Mouse (Mus musculus) left cerebral cortex, adult 11 months (tissue): ENCODE measurements around the gene Gm20388.

Experiments
- DNase-seq: peaks from one replicate; pipeline ENCODE4 v3.0.0; 2022; ENCODE audit warnings: low spot score

Gene Gm20388

DNA sequence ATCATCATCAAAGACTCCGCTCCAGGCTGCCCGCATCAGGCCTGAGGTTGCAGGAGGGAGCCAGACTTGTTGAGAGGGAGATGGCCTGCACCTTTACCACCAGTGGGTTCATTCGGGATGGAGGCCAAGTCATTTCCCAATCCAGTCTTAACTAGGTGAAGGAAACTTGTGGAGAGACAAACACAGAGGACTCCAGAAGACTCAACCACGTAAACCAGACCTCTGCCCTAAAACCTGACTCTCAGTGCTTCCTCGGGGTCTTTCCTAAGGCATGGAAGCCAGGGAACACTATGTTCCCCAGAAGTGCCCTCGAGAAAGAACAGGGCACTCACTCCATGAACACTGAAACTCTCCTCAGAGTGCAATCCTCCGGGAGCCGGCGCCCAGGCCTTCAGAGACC lies 1994.4 kb downstream of the Gm20388 start:
- no peak for DNase-seq

DNA sequence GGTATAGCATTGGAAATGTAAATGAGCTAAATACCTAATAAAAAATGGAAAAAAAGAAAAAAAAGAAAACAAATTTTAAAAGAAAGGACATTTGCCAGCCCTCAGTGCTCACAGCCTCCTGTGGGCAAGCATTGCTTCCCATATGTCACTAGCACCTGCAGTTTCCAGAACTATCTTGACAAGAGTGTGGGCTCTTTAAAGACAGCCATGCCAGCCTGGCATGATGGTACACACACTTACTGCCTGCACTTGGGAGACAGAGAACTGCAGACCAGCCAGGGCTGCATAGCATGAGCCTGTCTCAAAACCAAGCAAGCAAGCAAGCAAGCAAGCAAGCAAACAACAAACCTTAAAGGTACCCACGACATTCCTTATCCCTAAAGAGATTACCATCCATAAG lies 1994.8 kb downstream of the Gm20388 start:
- no peak for DNase-seq

DNA sequence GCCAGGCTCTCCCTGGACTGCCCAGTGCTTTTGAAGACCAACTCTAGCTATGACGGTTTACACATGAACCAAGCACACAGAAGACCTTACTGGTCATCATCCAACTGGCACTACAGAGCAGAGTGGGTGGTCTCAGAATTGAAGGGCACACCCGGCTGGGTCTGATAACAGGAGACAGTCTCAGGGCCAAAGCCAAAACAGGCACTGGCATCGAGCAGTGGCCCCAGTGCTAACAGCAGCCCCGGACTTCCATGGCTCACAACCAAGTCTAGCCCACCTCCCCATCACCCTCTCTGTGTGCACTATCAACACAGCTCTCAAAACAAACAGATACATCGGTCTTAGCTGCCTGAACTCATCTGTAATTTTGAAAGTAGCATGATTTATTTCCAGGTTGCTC lies 1995.2 kb downstream of the Gm20388 start:
- no peak for DNase-seq

DNA sequence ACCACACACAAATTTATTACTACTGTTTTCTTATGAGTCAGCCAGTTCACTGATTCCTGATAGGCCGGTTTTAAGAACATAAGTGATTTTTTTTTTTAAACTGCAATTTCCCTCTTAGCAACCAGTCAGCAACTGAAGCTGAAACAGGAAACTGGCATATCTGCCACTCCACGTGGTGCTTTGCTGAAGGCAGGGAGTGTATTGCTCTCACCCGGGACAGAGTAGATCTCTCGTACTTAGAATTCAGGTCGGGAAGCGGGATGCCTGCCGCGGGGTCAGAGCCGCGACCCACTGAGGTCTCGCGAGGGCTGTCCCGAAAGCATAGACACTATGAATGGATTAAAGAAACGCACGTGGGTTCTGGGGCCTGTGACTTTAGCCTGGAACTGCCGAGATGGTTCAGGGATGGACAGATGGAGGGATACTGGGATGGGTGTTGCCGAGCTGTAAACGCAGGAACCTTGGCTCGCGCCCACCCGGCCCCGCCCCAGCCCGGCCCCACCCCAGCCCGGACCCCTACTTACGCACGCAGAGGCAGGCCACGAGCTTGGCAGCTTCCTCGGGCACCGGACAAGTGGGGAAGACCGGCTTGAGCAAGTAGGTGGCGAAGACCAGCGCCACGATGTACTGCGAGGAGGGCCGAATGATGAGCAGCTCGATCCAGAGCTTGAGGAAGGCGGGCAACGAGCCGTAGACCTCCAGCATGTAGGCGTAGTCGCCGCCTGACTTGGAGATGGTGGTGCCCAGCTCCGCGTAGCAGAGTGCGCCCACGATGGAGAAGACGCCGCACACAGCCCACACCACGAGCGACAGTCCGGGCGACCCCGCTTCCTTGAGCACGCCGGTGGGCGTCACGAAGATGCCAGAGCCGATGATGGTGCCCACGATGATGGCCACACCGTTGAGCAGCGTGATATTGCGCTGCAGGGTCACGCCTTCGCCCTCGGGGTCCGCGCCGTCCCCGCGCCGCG lies 1996.2 kb downstream of the Gm20388 start:
- no peak for DNase-seq

DNA sequence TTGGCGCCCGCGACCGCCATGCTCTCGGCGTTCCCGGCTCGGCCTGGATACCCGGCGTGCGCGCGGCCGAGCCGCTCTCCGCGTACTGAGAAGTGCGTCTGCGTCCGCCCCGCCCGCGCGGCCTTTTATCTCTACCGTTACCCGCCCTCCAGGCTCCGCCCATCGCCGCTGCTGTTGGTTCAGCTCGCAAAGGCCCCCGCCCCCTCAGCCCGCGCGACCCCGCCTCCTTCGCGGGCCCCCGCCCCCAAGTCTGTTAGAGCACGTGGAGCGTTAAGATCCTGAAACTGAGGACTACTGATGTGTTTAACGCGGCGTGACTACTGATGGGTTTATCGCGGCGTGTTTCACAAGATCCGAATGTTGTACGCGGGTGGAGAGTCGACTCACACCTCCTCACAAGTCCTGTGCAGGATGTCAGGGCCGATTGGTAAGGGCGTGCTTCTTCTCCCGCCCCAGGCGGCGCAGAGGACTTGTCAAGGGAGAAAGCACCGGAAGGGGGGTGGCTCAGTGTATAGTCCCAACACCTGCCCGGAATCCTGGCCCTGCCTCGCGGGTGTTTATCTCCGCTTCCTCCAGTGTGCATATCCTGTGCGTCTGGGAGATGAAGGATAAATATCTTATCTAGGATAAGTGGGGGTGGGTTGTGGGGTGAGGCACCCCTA lies 1997.1 kb downstream of the Gm20388 start, which contains the start of gene Slc7a5:
Gene Slc7a5, minus strand, starts transcription at position 108 of the 662 bp plus-strand sequence.
- DNase-seq = peak; percentile 90

DNA sequence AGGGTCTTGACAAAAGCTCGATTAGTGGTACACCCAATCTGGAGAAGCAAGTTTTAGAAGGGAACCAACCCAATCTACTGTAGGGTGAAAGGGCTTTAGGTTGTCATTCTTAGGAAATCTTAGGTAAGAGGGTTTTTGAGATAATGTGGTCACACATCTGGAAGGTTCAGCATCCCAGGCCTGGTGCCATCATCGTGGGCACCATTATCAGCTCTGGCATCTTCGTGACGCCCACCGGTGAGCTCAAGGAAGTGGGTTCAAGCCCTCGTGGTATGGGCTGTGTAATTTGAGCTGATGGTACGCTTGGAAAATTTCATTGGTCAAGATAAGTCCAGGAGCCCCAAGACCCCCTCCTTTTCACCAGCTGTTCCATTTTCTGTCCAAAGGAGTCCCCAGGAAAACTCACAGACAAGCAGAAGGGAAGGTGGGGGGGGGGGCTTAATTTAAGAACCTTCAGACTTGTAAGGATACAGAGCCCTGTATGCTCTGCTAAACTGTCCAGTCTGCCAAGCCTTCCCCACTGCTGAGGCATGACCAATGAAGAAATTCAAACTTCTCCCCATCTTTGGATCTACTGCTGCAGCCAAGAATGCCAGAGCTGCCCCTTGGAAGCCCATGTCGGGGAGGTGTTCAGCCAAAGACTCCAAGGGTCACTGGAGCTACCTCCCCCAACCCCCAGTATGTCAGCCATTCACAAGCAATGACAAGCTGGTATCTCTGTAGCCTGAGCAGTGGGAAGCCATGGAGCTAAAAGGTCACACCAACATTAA lies 1997.9 kb downstream of the Gm20388 start:
- no peak for DNase-seq

DNA sequence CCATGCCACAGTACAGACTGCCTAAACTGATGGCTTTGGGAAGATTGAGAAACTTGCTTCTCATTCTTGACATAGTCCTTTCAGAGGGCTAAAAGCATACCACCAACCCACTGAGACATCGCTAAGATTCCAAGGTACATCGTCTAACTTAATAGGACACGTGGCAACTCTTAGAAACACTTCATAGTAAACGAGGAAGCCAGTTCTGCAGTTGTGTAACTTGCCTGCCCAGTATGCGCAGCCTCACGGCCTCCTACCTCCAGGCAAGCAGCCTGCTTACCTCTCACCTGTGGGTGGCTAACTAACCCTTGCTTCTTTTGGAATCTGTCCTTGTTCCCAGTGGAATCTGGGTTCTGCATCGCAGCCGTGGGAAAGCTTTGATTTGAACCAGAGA lies 1998.5 kb downstream of the Gm20388 start:
- no peak for DNase-seq

GRCm38 (mm10) chr8:121909663-121910062 lies 1999.0 kb downstream of the Gm20388 start:
- peak; percentile 61 for DNase-seq

DNA sequence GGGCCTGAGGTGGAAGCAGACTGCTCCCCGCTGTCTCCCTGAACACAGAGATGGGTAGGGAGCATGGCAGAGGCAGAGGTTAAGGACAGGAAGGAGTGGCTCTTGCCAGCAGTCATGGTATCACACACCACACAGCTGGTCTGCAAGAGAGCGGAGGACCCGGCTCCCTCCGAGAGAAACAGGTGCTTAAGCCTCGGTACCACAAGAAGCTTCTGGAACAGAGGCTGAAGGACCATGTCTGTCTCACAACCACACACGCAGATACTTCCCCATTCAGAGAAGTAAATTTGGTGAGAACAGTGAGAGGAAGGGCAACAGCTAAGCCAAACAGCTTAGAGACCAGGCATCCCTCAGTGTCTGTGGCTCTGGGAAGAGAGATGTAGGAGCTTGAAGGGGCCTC lies 2000.8 kb downstream of the Gm20388 start:
- no peak for DNase-seq

- DNase-seq = no peak
Observed at GRCm38 (mm10) chr8:121911987-121912386, 2001.3 kb downstream of the Gm20388 start.

GRCm38 (mm10) chr8:121912831-121913230 lies 2002.2 kb downstream of the Gm20388 start:
- DNase-seq = no peak

DNA sequence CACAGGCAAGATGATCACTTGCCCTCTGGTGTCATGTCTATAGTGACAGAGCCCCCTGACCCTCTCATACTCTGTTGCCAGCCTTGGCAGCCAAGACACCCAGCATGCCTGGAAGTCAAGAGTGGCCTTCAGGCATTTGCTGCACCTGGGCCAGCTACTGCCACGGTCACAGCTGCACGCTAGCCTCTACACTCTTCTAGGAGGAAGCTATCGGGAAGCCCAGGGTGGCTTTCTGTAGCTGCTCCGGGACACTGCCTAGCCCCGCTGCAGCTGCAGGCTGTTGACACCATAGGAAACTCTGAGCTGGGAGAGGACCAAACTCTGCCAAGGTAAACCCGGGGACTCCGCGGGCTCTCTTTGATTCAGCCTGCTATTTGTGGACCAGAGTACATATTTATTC lies 2002.7 kb downstream of the Gm20388 start:
- DNase-seq = no peak

GRCm38 (mm10) chr8:121919158-121919557 lies 2008.5 kb downstream of the Gm20388 start:
- no peak for DNase-seq

GRCm38 (mm10) chr8:121919731-121920130 lies 2009.1 kb downstream of the Gm20388 start:
- DNase-seq = no peak

- no peak for DNase-seq
Observed at GRCm38 (mm10) chr8:121921582-121921981, 2010.9 kb downstream of the Gm20388 start.

GRCm38 (mm10) chr8:121922101-121922500 lies 2011.5 kb downstream of the Gm20388 start:
- no peak for DNase-seq

GRCm38 (mm10) chr8:121924681-121925080 lies 2014.0 kb downstream of the Gm20388 start:
- DNase-seq = no peak

DNA sequence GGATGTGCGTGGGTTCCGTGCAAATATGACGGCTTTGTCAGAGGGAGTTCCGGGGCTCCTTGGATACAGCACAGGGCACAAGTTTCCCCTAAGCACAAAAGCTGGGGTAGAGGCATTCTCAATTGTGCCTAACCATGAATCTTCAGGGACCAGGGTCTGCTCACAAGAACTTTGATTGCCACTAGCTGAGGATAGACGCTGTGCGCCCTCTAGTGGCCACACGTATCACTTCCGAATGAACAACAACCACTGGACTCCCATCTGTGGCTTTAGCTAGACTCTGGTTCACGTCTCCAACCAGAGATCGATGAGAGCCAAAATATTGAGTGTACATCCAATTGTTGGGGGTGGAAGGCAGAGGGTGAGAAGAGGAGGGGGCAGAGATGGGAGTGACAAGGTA lies 2015.0 kb downstream of the Gm20388 start:
- no peak for DNase-seq

DNA sequence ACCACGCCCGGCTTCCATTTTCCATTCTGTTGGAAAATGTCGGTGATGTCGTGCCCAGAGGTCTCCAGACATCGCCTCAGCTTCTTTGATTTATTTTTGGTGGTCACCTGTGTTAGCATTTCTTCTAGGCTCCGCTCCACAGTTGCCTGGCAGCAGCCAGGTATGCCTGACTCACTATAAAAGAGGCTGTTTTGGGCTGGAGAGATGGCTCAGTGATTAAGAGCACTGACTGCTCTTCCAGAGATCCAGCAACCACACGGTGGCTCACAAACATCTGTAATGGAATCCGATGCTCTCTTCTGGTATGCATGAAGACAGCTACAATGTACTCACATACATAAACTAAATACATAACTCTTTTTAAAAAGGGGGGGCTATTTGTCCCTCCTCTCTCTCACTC lies 2015.6 kb downstream of the Gm20388 start:
- DNase-seq = no peak

DNA sequence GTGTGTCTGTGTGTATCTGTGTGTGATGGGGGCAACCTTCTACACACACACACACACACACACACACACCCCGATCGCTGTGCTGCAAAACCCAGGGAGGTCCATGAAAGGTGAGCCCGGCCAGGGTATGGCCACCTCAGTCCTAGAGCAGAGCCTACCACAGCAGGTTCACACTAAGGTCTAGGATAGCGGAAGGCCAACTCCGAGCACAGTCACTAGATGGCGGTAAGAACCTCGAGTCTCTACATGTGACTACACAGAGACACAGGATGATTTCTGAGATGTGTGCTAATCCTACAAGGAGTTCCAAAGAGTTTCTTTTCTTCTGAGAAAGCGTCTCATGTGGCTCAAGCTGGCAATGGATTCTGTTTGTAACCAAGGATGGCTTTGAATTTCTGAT lies 2016.7 kb downstream of the Gm20388 start:
- DNase-seq = no peak

- no peak for DNase-seq
Observed at GRCm38 (mm10) chr8:121930047-121930446, 2019.4 kb downstream of the Gm20388 start.

GRCm38 (mm10) chr8:121931571-121931970 lies 2020.9 kb downstream of the Gm20388 start:
- DNase-seq = no peak
